Comparison of ENCODE assay signal across 17 mouse cellular contexts in genomic region chr14:16519588-16520167, GRCm38 (mm10).
DNase-seq lines count a peak whose midpoint lies in the region; TF ChIP-seq lines count a peak whose summit lies in the region.
"Had no signal": no experiment of that assay in that cellular context is flagged by ENCODE, and none has a peak within 500 bp of the region (broad histone marks: within the 10 kb centered on the region; RNA-seq: fewer than 3 reads in every experiment).

No protein-coding gene starts in this region.

- TF ChIP-seq POLR2A in cortical plate, adult 2 months (IDR thresholded peaks at IDR 0.05; ENCODE audit: extremely low read depth, insufficient read depth, low read length): no peak

- H3K27me3 ChIP-seq in limb, embryonic 10.5 days (ENCODE audit: low read depth, poor library complexity, severe bottlenecking): no peaks in the 10 kb centered on the region
- no peaks in the 10 kb centered on the region for H3K27me3 ChIP-seq in embryonic facial prominence, embryonic 10.5 days (replicated peaks; ENCODE audit: low read depth, poor library complexity, severe bottlenecking)
- H3K27me3 ChIP-seq: CH12.LX; heart, embryonic 13.5 days; hindbrain, embryonic 13.5 days; midbrain, embryonic 12.5 days had no signal

- peak; percentile 9 to 18 for DNase-seq in kidney, postnatal 4 days
- DNase-seq in kidney, postnatal 14 days: no peak
- peak; percentile 61 to 66 for DNase-seq in right cerebral cortex, adult 2 months (ENCODE audit: low spot score in 2 of 2)
- no peak for DNase-seq in right cerebral cortex, postnatal 10 days (ENCODE audit: low spot score in 2 of 2)
- DNase-seq in limb, embryonic 10.5 days (ENCODE audit: low spot score): no peak
- no peak for DNase-seq in embryonic facial prominence, embryonic 10.5 days (ENCODE audit: low spot score)
- DNase-seq: adrenal gland, postnatal 36 days; cerebellum, adult 11-12 months; kidney, adult 18-20 months; lung, postnatal 10 days; thymus, postnatal 14 days had no signal

- H3K27ac ChIP-seq in cortical plate, adult 2 months (ENCODE audit: insufficient read depth, low read length): peak overlapping the region; percentile 88
- no peak overlapping the region for H3K27ac ChIP-seq in limb, embryonic 10.5 days
- H3K27ac ChIP-seq in embryonic facial prominence, embryonic 10.5 days (replicated peaks): no peak overlapping the region
- H3K27ac ChIP-seq: heart, embryonic 13.5 days; midbrain, embryonic 12.5 days had no signal

- TF ChIP-seq CTCF in cortical plate, adult 2 months (IDR thresholded peaks at IDR 0.05; ENCODE audit: extremely low read depth, insufficient read depth, low read length): no peak

- H3K9me3 ChIP-seq in limb, embryonic 10.5 days (replicated peaks): no peaks in the 10 kb centered on the region
- no peaks in the 10 kb centered on the region for H3K9me3 ChIP-seq in embryonic facial prominence, embryonic 10.5 days
- H3K9me3 ChIP-seq: heart, embryonic 13.5 days; hindbrain, embryonic 13.5 days; midbrain, embryonic 12.5 days had no signal

- no peaks in the 10 kb centered on the region for H3K36me3 ChIP-seq in limb, embryonic 10.5 days
- H3K36me3 ChIP-seq in embryonic facial prominence, embryonic 10.5 days (replicated peaks): no peaks in the 10 kb centered on the region
- H3K36me3 ChIP-seq: hindbrain, embryonic 13.5 days; midbrain, embryonic 12.5 days had no signal

- WGBS in limb, embryonic 10.5 days: 78% methylated on average over 8 of the region's 8 CpGs
- WGBS in embryonic facial prominence, embryonic 10.5 days: 81% methylated on average over 8 of the region's 8 CpGs

- H3K4me3 ChIP-seq in cortical plate, adult 2 months (ENCODE audit: insufficient read depth, low read length): no peak overlapping the region
- no peak overlapping the region for H3K4me3 ChIP-seq in limb, embryonic 10.5 days
- no peak overlapping the region for H3K4me3 ChIP-seq in embryonic facial prominence, embryonic 10.5 days
- H3K4me3 ChIP-seq: erythroblast, embryonic 14.5 days; heart, embryonic 13.5 days; hindbrain, embryonic 13.5 days; midbrain, embryonic 12.5 days had no signal

- H3K4me1 ChIP-seq in cortical plate, adult 2 months (ENCODE audit: control insufficient read depth, insufficient read depth, low read length): peaks cover 7% of the 10 kb centered on the region; the same call in 1 of the 2 replicates
- H3K4me1 ChIP-seq in limb, embryonic 10.5 days: peaks cover 64% of the 10 kb centered on the region
- peaks cover 32% of the 10 kb centered on the region for H3K4me1 ChIP-seq in embryonic facial prominence, embryonic 10.5 days

Comparison
In these comparisons a context has a peak if more than half of its experiments do, and no peak if none do; other contexts are left out.
1. DNase-seq: peak in kidney, postnatal 4 days (2 of 2) and right cerebral cortex, adult 2 months (2 of 2); none in kidney, postnatal 14 days (single experiment), right cerebral cortex, postnatal 10 days (0 of 2), limb, embryonic 10.5 days (single experiment) and embryonic facial prominence, embryonic 10.5 days (single experiment).